Mouse (Mus musculus): ENCODE measurements around the gene Ctsd. TPM values are rescaled to one million over a fixed set of nuclear protein-coding genes. Genes with fewer than 3 reads are reported as not detected.

Gene Ctsd
- polyA plus RNA-seq, 1 experiment = 992 TPM

DNA sequence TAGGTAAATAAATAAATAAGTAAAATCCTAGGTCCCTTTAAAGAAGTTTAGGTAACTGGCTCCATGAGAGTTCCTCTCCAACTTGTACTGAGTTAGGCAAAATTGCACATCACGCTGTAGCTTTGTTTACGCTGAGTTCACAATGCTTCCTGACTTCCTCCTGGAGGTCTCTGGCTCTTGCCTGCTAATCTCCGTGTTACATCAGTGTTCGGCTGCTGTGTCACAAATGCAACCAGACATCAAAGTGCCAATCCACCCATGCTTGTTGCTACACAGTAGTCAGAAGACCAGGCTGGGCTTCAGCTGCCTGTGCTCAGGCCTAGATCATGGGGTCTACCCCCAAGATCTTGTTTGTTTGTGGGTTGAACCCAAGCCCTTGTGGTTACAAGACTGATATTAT lies 15.8 kb upstream of the Ctsd start:
- peaks cover 12% of the 10 kb centered on the region for H3K4me1 ChIP-seq (replicated peaks; ENCODE audit: control insufficient read depth, insufficient read depth, low read length)
- no peaks in the 10 kb centered on the region for H3K27me3 ChIP-seq (ENCODE audit: control insufficient read depth, insufficient read depth, low read length)
- H3K27ac ChIP-seq (ENCODE audit: control insufficient read depth, insufficient read depth, low read length) = no peak overlapping the region
- no peaks in the 10 kb centered on the region for H3K36me3 ChIP-seq (ENCODE audit: control insufficient read depth, insufficient read depth, low read length)
- no peak overlapping the region for H3K4me3 ChIP-seq (ENCODE audit: control insufficient read depth, insufficient read depth, low read length)
- WGBS = 34% methylated on average over 4 of the region's 4 CpGs
- DNase-seq = peak; percentile 30
- TF ChIP-seq POLR2A (IDR thresholded peaks at IDR 0.05; ENCODE audit: control insufficient read depth, extremely low read depth, insufficient read depth, low read length, poor library complexity) = no peak
- TF ChIP-seq CTCF (IDR thresholded peaks at IDR 0.05; ENCODE audit: borderline replicate concordance, control insufficient read depth, extremely low read depth, insufficient read depth, low read length, poor library complexity) = no peak

DNA sequence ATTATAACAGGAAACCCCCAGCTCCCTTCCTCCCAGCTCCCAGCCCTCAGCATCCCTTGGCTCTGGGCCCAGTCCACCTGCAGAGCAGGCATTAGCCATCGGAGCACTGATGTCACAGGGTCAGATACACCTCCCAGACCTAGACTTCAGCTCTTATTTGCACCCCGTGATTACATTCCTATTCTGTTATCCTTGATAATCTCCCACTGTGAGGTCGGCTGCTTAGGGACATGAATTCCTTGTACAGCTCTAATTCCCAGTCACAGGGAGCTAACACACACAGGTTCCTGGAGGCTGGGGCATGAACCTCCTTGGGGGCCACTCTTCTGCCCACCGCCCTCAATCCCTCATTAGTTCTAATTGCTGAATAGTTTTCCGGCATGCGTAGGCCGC lies 12.9 kb upstream of the Ctsd start:
- TF ChIP-seq POLR2A (IDR thresholded peaks at IDR 0.05; ENCODE audit: control insufficient read depth, extremely low read depth, insufficient read depth, low read length, poor library complexity) = no peak
- no peak for TF ChIP-seq CTCF (IDR thresholded peaks at IDR 0.05; ENCODE audit: borderline replicate concordance, control insufficient read depth, extremely low read depth, insufficient read depth, low read length, poor library complexity)
- DNase-seq = no peak
- no peak overlapping the region for H3K27ac ChIP-seq (ENCODE audit: control insufficient read depth, insufficient read depth, low read length)
- no peak overlapping the region for H3K4me3 ChIP-seq (ENCODE audit: control insufficient read depth, insufficient read depth, low read length)
- H3K36me3 ChIP-seq (ENCODE audit: control insufficient read depth, insufficient read depth, low read length) = no peaks in the 10 kb centered on the region
- H3K4me1 ChIP-seq (replicated peaks; ENCODE audit: control insufficient read depth, insufficient read depth, low read length) = peaks cover 12% of the 10 kb centered on the region
- H3K27me3 ChIP-seq (ENCODE audit: control insufficient read depth, insufficient read depth, low read length) = no peaks in the 10 kb centered on the region
- WGBS = 92% methylated on average over 7 of the region's 7 CpGs

- no peaks in the 10 kb centered on the region for H3K27me3 ChIP-seq (ENCODE audit: control insufficient read depth, insufficient read depth, low read length)
- TF ChIP-seq CTCF (IDR thresholded peaks at IDR 0.05; ENCODE audit: borderline replicate concordance, control insufficient read depth, extremely low read depth, insufficient read depth, low read length, poor library complexity) = no peak
- TF ChIP-seq POLR2A (IDR thresholded peaks at IDR 0.05; ENCODE audit: control insufficient read depth, extremely low read depth, insufficient read depth, low read length, poor library complexity) = no peak
- peaks cover 12% of the 10 kb centered on the region for H3K4me1 ChIP-seq (replicated peaks; ENCODE audit: control insufficient read depth, insufficient read depth, low read length)
- no peak overlapping the region for H3K4me3 ChIP-seq (ENCODE audit: control insufficient read depth, insufficient read depth, low read length)
- WGBS = 70% methylated on average over 7 of the region's 7 CpGs
- DNase-seq = no peak
- H3K36me3 ChIP-seq (ENCODE audit: control insufficient read depth, insufficient read depth, low read length) = no peaks in the 10 kb centered on the region
- H3K27ac ChIP-seq (ENCODE audit: control insufficient read depth, insufficient read depth, low read length) = no peak overlapping the region
Observed at GRCm38 (mm10) chr7:142400112-142400749, 12.4 kb upstream of the Ctsd start.

DNA sequence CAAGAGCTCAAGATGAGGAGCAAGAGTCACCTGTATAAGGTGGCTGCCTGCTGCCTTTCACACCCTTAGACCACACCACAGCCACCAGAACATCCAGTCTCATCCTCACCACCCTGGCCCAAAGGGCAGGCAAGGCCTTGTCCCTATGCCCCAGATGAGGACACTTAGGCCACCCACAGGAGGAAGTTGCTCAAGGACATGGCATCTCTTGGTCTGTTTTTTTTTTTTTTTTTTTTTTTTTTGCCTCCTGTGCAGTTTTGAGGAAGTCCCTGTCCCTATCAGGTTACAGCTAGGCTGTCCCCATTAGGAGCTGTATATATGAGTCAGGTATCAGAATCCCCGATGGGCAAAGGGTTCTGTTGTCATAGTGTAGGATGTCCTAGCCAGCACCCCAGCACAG lies 11.4 kb upstream of the Ctsd start:
- WGBS = 22% methylated on average over 1 of the region's 1 CpGs
- TF ChIP-seq POLR2A (IDR thresholded peaks at IDR 0.05; ENCODE audit: control insufficient read depth, extremely low read depth, insufficient read depth, low read length, poor library complexity) = no peak
- TF ChIP-seq CTCF (IDR thresholded peaks at IDR 0.05; ENCODE audit: borderline replicate concordance, control insufficient read depth, extremely low read depth, insufficient read depth, low read length, poor library complexity) = no peak
- H3K4me3 ChIP-seq (ENCODE audit: control insufficient read depth, insufficient read depth, low read length) = no peak overlapping the region

GRCm38 (mm10) chr7:142398052-142398451 lies 10.2 kb upstream of the Ctsd start:
- H3K27ac ChIP-seq (ENCODE audit: control insufficient read depth, insufficient read depth, low read length) = no peak overlapping the region
- WGBS = 52% methylated on average over 2 of the region's 2 CpGs

More for the DNA sequence above, 11.4 kb upstream of the Ctsd start:
- DNase-seq = no peak
- Histone ChIP-seq H3K27me3 (ENCODE audit: control insufficient read depth, insufficient read depth, low read length) (no peaks in the 10 kb centered on the region), H3K36me3 (ENCODE audit: control insufficient read depth, insufficient read depth, low read length) (no peaks in the 10 kb centered on the region), H3K27ac (ENCODE audit: control insufficient read depth, insufficient read depth, low read length) (no peak overlapping the region), H3K4me1 (replicated peaks; ENCODE audit: control insufficient read depth, insufficient read depth, low read length) (peaks cover 20% of the 10 kb centered on the region)

GRCm38 (mm10) chr7:142396611-142397010 lies 8.8 kb upstream of the Ctsd start:
- no peak overlapping the region for H3K4me3 ChIP-seq (ENCODE audit: control insufficient read depth, insufficient read depth, low read length)
- H3K36me3 ChIP-seq (ENCODE audit: control insufficient read depth, insufficient read depth, low read length) = no peaks in the 10 kb centered on the region
- no peak for TF ChIP-seq POLR2A (IDR thresholded peaks at IDR 0.05; ENCODE audit: control insufficient read depth, extremely low read depth, insufficient read depth, low read length, poor library complexity)
- no peak for TF ChIP-seq CTCF (IDR thresholded peaks at IDR 0.05; ENCODE audit: borderline replicate concordance, control insufficient read depth, extremely low read depth, insufficient read depth, low read length, poor library complexity)
- no peaks in the 10 kb centered on the region for H3K27me3 ChIP-seq (ENCODE audit: control insufficient read depth, insufficient read depth, low read length)
- no peak overlapping the region for H3K27ac ChIP-seq (ENCODE audit: control insufficient read depth, insufficient read depth, low read length)
- no peak for DNase-seq
- peaks cover 18% of the 10 kb centered on the region for H3K4me1 ChIP-seq (replicated peaks; ENCODE audit: control insufficient read depth, insufficient read depth, low read length)
- WGBS = 91% methylated on average over 1 of the region's 1 CpGs

More at GRCm38 (mm10) chr7:142398052-142398451, 10.2 kb upstream of the Ctsd start:
- H3K4me1 ChIP-seq (replicated peaks; ENCODE audit: control insufficient read depth, insufficient read depth, low read length) = peaks cover 18% of the 10 kb centered on the region
- H3K4me3 ChIP-seq (ENCODE audit: control insufficient read depth, insufficient read depth, low read length) = no peak overlapping the region
- no peaks in the 10 kb centered on the region for H3K27me3 ChIP-seq (ENCODE audit: control insufficient read depth, insufficient read depth, low read length)
- no peak for DNase-seq
- H3K36me3 ChIP-seq (ENCODE audit: control insufficient read depth, insufficient read depth, low read length) = no peaks in the 10 kb centered on the region
- TF ChIP-seq POLR2A (IDR thresholded peaks at IDR 0.05; ENCODE audit: control insufficient read depth, extremely low read depth, insufficient read depth, low read length, poor library complexity) (no peak), CTCF (IDR thresholded peaks at IDR 0.05; ENCODE audit: borderline replicate concordance, control insufficient read depth, extremely low read depth, insufficient read depth, low read length, poor library complexity) (no peak)

- no peak overlapping the region for H3K27ac ChIP-seq (ENCODE audit: control insufficient read depth, insufficient read depth, low read length)
- 93% methylated on average over 4 of the region's 4 CpGs for WGBS
Observed at GRCm38 (mm10) chr7:142395472-142395871, 7.6 kb upstream of the Ctsd start.

More at GRCm38 (mm10) chr7:142395472-142395871, 7.6 kb upstream of the Ctsd start:
- H3K36me3 ChIP-seq (ENCODE audit: control insufficient read depth, insufficient read depth, low read length) = no peaks in the 10 kb centered on the region
- no peak overlapping the region for H3K4me3 ChIP-seq (ENCODE audit: control insufficient read depth, insufficient read depth, low read length)
- TF ChIP-seq CTCF (IDR thresholded peaks at IDR 0.05; ENCODE audit: borderline replicate concordance, control insufficient read depth, extremely low read depth, insufficient read depth, low read length, poor library complexity) (no peak), POLR2A (IDR thresholded peaks at IDR 0.05; ENCODE audit: control insufficient read depth, extremely low read depth, insufficient read depth, low read length, poor library complexity) (no peak)
- no peak for DNase-seq
- no peaks in the 10 kb centered on the region for H3K27me3 ChIP-seq (ENCODE audit: control insufficient read depth, insufficient read depth, low read length)
- H3K4me1 ChIP-seq (replicated peaks; ENCODE audit: control insufficient read depth, insufficient read depth, low read length) = peaks cover 18% of the 10 kb centered on the region
